Mouse (Mus musculus) bone marrow, adult 2 months (tissue): ENCODE measurements at regions not wholly inside any gene's neighbourhood (a gene's known extent, or its start where the extent isn't known, plus 50 kb on each side); places are given as distances from the start of the nearest gene placed in this dataset.

ENCODE experiments used
- H3K27ac ChIP-seq: fragments of 200-500 bp; 2 replicates; pipeline ENCODE4 v1.5.1; 2012; ENCODE audit warnings: low read depth, mild to moderate bottlenecking, control low read depth, inconsistent platforms, low read length; ENCODE audit not compliant: control insufficient read depth, poor library complexity, insufficient read depth
- H3K4me1 ChIP-seq: fragments of 200-500 bp; 2 replicates; pipeline ENCODE4 v1.6.1; 2011; ENCODE audit warnings: low read length; ENCODE audit not compliant: control insufficient read depth, insufficient read depth
- H3K4me3 ChIP-seq: fragments of 200-500 bp; replicated peaks from 2 replicates; pipeline ENCODE3; 2011; ENCODE audit warnings: mild to moderate bottlenecking, low read depth, low read length, control low read depth; ENCODE audit not compliant: control insufficient read depth
- CTCF ChIP-seq: fragments of 200-500 bp; IDR thresholded peaks from 2 replicates; pipeline ENCODE4 v1.5.1; 2011; ENCODE audit warnings: low read length, control low read depth; ENCODE audit not compliant: control insufficient read depth, insufficient read depth
- POLR2A ChIP-seq: fragments of 200-500 bp; IDR thresholded peaks from 2 replicates; pipeline ENCODE4 v1.6.1; 2011; ENCODE audit warnings: low read depth, mild to moderate bottlenecking, control low read depth, low read length, borderline replicate concordance; ENCODE audit not compliant: control insufficient read depth
- WGBS: fragments of 180-500 bp; shearing (Covaris S2); methylation state at CpG from one replicate; pipeline ENCODE4 v1.1.7; 2018; 5-methylcytosine and 5-hydroxymethylcytosine counted together

GRCm38 (mm10) chr14:76854965-76855364, 181.6 kb upstream of the Ccdc122 start:
- TF ChIP-seq CTCF, result no peak
- TF ChIP-seq POLR2A, result no peak
- 82% methylated on average over 11 of the region's 11 CpGs for WGBS
- Histone ChIP-seq H3K27ac (no peak overlapping the region), H3K4me1 (peaks cover 3% of the 10 kb centered on the region), H3K4me3 (no peak overlapping the region)

GRCm38 (mm10) chr14:76851473-76852214, 184.9 kb upstream of the Ccdc122 start:
- no peak overlapping the region for H3K4me3 ChIP-seq
- TF ChIP-seq POLR2A (no peak), CTCF (no peak)
- WGBS, result 3% methylated on average over 10 of the region's 10 CpGs
- no peak overlapping the region; the same call in 1 of the 2 replicates for H3K27ac ChIP-seq
- H3K4me1 ChIP-seq, result peaks cover 1% of the 10 kb centered on the region

GRCm38 (mm10) chr14:76850641-76851040, 185.9 kb upstream of the Ccdc122 start:
- Histone ChIP-seq H3K4me1 (peaks cover 1% of the 10 kb centered on the region), H3K4me3 (no peak overlapping the region), H3K27ac (no peak overlapping the region)
- TF ChIP-seq CTCF (no peak), POLR2A (no peak)
- WGBS, result 77% methylated on average over 4 of the region's 4 CpGs

GRCm38 (mm10) chr14:76850051-76850450, 186.5 kb upstream of the Ccdc122 start:
- WGBS, result 56% methylated on average over 13 of the region's 13 CpGs
- Histone ChIP-seq H3K27ac (no peak overlapping the region), H3K4me3 (no peak overlapping the region), H3K4me1 (peaks cover 1% of the 10 kb centered on the region)
- no peak for TF ChIP-seq CTCF
- no peak for TF ChIP-seq POLR2A

GRCm38 (mm10) chr14:76849636-76850035, 186.9 kb upstream of the Ccdc122 start:
- Histone ChIP-seq H3K4me3 (no peak overlapping the region), H3K4me1 (peaks cover 1% of the 10 kb centered on the region), H3K27ac (no peak overlapping the region)
- TF ChIP-seq CTCF (no peak), POLR2A (no peak)
- WGBS, result 88% methylated on average over 6 of the region's 6 CpGs

- Histone ChIP-seq H3K4me1 (peaks cover 1% of the 10 kb centered on the region), H3K4me3 (no peak overlapping the region), H3K27ac (no peak overlapping the region)
- TF ChIP-seq POLR2A (no peak), CTCF (no peak)
- WGBS, result 76% methylated on average over 3 of the region's 3 CpGs
These were observed 187.5 kb upstream of the Ccdc122 start for GRCm38 (mm10) chr14:76849071-76849470.

- H3K27ac ChIP-seq, result no peak overlapping the region
- no peak overlapping the region for H3K4me3 ChIP-seq
- TF ChIP-seq POLR2A (no peak), CTCF (no peak)
- 28% methylated on average over 3 of the region's 3 CpGs for WGBS
- no peaks in the 10 kb centered on the region for H3K4me1 ChIP-seq
These were observed 190.9 kb upstream of the Ccdc122 start for GRCm38 (mm10) chr14:76845706-76846105.

- Histone ChIP-seq H3K4me3 (no peak overlapping the region), H3K4me1 (no peaks in the 10 kb centered on the region), H3K27ac (no peak overlapping the region)
- TF ChIP-seq CTCF (no peak), POLR2A (no peak)
- WGBS, result 66% methylated on average over 1 of the region's 1 CpGs
These were observed 191.9 kb upstream of the Ccdc122 start for GRCm38 (mm10) chr14:76844717-76845116.
